Mouse (Mus musculus): Measurements from ENCODE around the gene Hoga1. TPM values are rescaled to one million over a fixed set of nuclear protein-coding genes. Genes with fewer than 3 reads are reported as not detected.

Hoga1 gene
- polyA plus RNA-seq, 1 experiment: not detected

GRCm38 (mm10) chr19:42120451-42120850 lies 75.0 kb downstream of the Hoga1 start:
- 78% methylated on average over 8 of the region's 8 CpGs for WGBS
- Histone ChIP-seq H3K4me3 (ENCODE audit: insufficient read depth, low read depth, low read length) (no peak overlapping the region), H3K4me1 (ENCODE audit: control insufficient read depth, insufficient read depth, low read length) (peaks cover 4% of the 10 kb centered on the region), H3K27ac (ENCODE audit: insufficient read depth, low read depth, low read length) (no peak overlapping the region)
- TF ChIP-seq POLR2A (IDR thresholded peaks at IDR 0.05; ENCODE audit: insufficient read depth, low read depth, low read length) (no peak), CTCF (IDR thresholded peaks at IDR 0.05; ENCODE audit: insufficient read depth, low read depth, low read length) (no peak)

Other genes with a start within 250 kb of the Hoga1 start
- gene Arhgap19, start 243.6 kb upstream of the Hoga1 start, polyA plus RNA-seq (2012; ENCODE audit: insufficient read depth, insufficient read length, low replicate concordance, missing spikeins): not detected in 2 replicates
- not detected in 2 replicates for gene Frat1, start 215.6 kb upstream of the Hoga1 start, polyA plus RNA-seq (2012; ENCODE audit: insufficient read depth, insufficient read length, low replicate concordance, missing spikeins)
- not detected in 2 replicates for gene Frat2, start 197.5 kb upstream of the Hoga1 start, polyA plus RNA-seq (2012; ENCODE audit: insufficient read depth, insufficient read length, low replicate concordance, missing spikeins)
- gene Rrp12, start 149.4 kb upstream of the Hoga1 start, polyA plus RNA-seq (2012; ENCODE audit: insufficient read depth, insufficient read length, low replicate concordance, missing spikeins): not detected in 2 replicates
- gene Pgam1, start 133.7 kb upstream of the Hoga1 start, polyA plus RNA-seq (2012; ENCODE audit: insufficient read depth, insufficient read length, low replicate concordance, missing spikeins): 261 and 289 TPM in 2 replicates
- gene Exosc1, start 112.2 kb upstream of the Hoga1 start, polyA plus RNA-seq (2012; ENCODE audit: insufficient read depth, insufficient read length, low replicate concordance, missing spikeins): not detected in 2 replicates
- gene Zdhhc16, start 112.1 kb upstream of the Hoga1 start, polyA plus RNA-seq (2012; ENCODE audit: insufficient read depth, insufficient read length, low replicate concordance, missing spikeins): not detected in 2 replicates
- not detected in 2 replicates for gene Mms19, start 64.5 kb upstream of the Hoga1 start, polyA plus RNA-seq (2012; ENCODE audit: insufficient read depth, insufficient read length, low replicate concordance, missing spikeins)
- gene Ubtd1, start 63.8 kb upstream of the Hoga1 start, polyA plus RNA-seq (2012; ENCODE audit: insufficient read depth, insufficient read length, low replicate concordance, missing spikeins): not detected in 2 replicates
- not detected in 2 replicates for gene Ankrd2, start 9.6 kb upstream of the Hoga1 start, polyA plus RNA-seq (2012; ENCODE audit: insufficient read depth, insufficient read length, low replicate concordance, missing spikeins)
- not detected in 2 replicates for gene 4933411K16Rik, start 6.6 kb downstream of the Hoga1 start, polyA plus RNA-seq (2012; ENCODE audit: insufficient read depth, insufficient read length, low replicate concordance, missing spikeins)
- gene Morn4, start 40.7 kb downstream of the Hoga1 start, polyA plus RNA-seq (2012; ENCODE audit: insufficient read depth, insufficient read length, low replicate concordance, missing spikeins): not detected in 2 replicates
- not detected in 2 replicates for gene Pi4k2a, start 44.9 kb downstream of the Hoga1 start, polyA plus RNA-seq (2012; ENCODE audit: insufficient read depth, insufficient read length, low replicate concordance, missing spikeins)
- not detected in 2 replicates for gene Avpi1, start 83.4 kb downstream of the Hoga1 start, polyA plus RNA-seq (2012; ENCODE audit: insufficient read depth, insufficient read length, low replicate concordance, missing spikeins)
- gene Marveld1, start 101.8 kb downstream of the Hoga1 start, polyA plus RNA-seq (2012; ENCODE audit: insufficient read depth, insufficient read length, low replicate concordance, missing spikeins): not detected in 2 replicates
- not detected in 2 replicates for gene Zfyve27, start 118.3 kb downstream of the Hoga1 start, polyA plus RNA-seq (2012; ENCODE audit: insufficient read depth, insufficient read length, low replicate concordance, missing spikeins)
- gene Sfrp5, start 156.6 kb downstream of the Hoga1 start, polyA plus RNA-seq (2012; ENCODE audit: insufficient read depth, insufficient read length, low replicate concordance, missing spikeins): not detected in 2 replicates
- not detected in 2 replicates for gene Golga7b, start 202.0 kb downstream of the Hoga1 start, polyA plus RNA-seq (2012; ENCODE audit: insufficient read depth, insufficient read length, low replicate concordance, missing spikeins)

Measured in olfactory bulb, adult 2 months (tissue).